Mouse (Mus musculus) cerebellum, adult 2 months (tissue): ENCODE measurements at regions not wholly inside any gene's neighbourhood (a gene's known extent, or its start where the extent isn't known, plus 50 kb on each side); places are given as distances from the start of the nearest gene placed in this dataset.

Experiments used
- CTCF ChIP-seq: fragments of 200-500 bp; IDR thresholded peaks from 2 replicates; pipeline ENCODE4 v1.5.1; 2011; ENCODE audit warnings: low read depth, mild to moderate bottlenecking, control low read depth, low read length, moderate library complexity, borderline replicate concordance; ENCODE audit not compliant: insufficient read depth
- POLR2A ChIP-seq: fragments of 200-500 bp; IDR thresholded peaks from 2 replicates; pipeline ENCODE4 v1.6.1; 2011; ENCODE audit warnings: low read length, control low read depth, borderline replicate concordance; ENCODE audit not compliant: insufficient read depth

DNA sequence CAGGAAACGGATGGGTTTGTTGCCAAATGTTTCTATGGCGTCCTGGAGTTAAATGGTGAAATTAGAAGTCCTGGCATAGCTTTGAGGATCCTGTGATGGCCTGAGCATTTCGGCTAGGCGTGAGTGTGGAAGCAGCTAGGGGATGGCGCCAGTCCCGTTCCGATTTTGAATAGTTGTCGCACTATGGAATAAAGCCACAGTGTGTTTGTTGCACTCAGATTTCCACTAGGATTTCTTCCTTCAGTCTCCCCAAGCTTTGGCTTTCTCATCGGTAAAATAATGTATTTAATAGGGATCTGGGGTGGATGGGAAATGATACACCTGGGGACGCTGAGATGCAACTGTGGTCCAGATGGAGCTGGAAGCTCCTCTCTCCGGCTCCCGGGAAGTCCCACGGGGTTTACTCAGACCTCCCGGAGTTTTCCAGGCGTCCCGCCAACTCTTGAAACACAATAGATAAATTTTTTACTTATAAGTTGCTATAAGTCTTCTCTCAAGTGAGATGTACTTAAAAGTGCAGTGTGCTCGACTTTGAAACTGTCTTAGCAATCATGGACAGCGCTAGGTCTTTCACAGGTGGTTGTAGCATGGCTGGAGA is 203.7 kb downstream of the Spata18 start:
- TF ChIP-seq POLR2A (no peak), CTCF (no peak)
